Mouse (Mus musculus) fibroblast of lung, adult 2 months (primary cell): ENCODE results near the gene Plch2.

ENCODE experiments used
- DNase-seq: peaks from one replicate; pipeline ENCODE4 v3.0.0-alpha.2; 2011; ENCODE audit warnings: low read depth

Gene Plch2

DNA sequence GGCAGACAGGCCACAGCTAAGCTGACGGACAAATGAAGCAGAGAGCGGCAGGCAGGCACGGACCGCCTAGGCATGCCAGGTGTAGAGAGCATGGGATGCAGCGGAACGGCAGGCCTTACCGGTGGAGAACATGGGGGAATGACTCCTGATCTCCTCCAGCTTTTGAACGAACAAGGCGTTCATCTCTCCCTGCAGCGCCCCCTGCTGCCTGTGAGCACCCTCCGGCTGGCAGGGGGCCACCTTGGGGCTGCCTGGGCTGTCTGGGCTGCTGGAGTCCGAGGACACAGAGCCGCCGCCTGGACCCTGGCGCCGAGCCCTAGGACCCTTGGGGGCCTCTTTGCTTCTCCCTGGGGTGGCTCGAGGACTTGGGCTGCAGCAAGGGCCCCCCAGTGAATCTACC, 70.5 kb downstream of the Plch2 start:
- DNase-seq = no peak

DNA sequence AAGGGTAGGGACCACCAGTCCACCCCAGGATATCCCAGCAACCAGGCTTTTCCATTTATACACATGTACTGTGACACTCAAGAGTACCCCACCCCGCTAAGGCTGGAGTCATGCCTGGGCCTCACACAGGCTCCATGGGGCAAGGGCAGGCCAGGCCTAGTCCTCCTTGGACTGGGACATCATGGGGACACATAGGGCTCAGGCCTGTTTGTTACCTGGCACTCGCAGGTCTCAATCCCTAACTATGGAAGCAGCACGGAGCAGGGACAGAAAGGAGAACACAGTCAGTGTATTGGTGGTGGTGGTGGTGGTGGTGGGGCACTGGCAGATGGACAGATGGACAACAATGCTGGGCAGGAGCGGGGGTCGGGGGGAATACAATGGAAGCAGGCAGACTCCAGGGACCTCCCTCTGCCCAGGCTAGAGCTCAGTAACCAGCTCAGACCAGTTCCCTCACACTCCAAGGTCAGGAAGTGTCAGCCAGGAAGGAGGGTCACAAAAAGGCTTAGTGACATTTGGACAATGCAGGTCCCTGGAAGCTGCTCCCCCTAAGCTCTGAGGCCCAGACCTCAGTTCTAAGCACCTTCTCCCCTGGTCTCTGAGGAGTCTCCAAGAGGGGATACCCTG, 71.3 kb downstream of the Plch2 start:
- no peak for DNase-seq

DNA sequence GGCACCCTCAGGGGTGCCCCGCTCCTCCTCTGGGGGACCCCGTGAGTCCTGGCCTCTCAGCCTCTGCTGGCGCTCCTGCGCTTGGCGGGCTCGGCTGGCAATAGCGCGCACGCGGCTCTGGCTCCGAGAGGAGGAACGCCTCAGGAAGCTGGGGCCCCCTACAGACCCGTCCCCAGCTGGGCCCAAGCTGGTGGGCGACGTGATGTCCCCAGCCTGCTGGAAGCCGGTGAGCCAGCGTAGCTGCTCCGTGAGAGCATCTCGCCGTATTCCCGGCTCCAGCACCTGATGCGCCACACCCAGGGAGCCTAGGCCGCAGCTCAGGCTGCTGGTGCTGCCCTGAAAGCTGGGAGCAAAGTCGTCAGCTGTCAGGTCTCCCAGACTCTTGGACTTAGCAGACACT, 72.8 kb downstream of the Plch2 start:
- DNase-seq = no peak

DNA sequence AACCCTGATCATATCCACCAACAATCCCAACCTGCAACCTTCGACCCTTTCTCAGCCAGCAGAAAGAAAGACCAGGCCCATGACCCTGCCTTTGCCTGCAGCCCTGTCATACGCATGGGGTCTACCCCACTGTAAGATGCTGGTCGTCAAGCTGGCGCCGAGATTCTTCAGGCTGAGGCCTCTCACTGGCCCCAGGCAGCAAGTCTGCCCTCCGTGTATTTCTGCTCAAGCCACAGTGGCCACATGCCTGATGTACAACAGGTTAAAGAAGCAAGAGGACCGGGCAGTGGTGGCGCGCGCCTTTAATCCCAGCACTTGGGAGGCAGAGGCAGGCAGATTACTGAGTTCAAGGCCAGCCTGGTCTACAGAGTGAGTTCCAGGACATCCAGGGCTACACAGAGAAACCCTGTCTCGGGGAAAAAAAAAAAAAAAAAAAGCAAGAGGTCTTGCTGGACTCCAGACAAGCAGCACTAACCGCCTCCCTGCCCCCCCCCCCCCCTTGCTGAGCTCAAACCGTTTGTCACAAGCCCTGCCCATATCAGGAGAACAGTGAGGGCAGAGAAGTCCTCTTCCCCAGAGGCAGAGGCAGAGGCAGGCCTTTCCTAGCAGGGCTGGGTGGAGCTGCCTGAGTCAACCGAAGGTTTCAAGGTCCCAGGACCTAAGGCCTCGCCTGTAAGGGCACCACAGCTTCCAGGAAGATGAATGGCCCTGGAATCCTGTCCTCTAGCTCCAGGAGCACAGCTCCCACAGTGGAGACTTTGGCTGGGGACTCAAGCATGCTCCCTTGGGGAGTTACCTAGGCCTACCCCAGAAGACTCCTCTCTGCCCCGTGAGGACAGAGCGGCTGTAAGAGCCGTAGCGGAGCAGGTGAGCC, 74.1 kb downstream of the Plch2 start:
- DNase-seq = no peak

DNA sequence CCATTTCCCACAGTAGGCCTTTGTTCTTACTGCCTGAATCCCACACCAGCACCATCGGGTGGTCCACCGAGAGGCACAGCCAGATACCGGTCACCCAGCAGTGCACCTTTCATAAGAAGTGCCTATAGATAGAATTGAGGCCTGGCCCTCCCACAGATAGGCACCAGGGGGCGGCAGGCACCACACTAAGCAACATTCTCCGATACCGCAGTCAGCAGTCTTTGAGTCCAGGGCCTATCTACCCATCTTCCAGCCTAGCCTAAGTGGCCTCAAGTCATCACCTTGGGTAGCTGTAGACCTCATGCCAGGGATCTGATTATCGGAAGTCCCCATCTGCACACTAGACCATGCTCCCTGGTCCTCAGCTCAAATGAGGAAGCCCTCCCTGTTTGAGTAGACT, 75.1 kb downstream of the Plch2 start:
- no peak for DNase-seq

DNA sequence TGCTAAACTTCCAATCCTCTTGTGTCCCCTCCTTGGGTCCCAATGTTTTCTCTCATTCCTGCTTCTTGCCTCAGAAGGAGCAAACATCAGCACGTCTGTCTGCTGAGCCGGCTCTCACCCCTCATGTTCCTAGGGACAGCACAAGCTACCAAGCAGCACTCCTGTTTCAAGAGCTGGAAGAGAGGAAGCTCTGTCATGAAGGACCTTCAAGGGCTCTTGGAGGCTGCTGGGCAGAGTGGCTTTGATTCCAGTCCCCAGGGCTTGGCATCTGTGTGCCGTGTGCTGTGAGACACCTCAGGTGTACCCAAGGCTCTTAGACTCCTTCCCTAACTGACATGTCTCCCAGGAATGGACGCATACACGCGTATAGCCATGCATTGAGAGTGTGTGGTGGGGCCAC, 75.5 kb downstream of the Plch2 start:
- no peak for DNase-seq

DNA sequence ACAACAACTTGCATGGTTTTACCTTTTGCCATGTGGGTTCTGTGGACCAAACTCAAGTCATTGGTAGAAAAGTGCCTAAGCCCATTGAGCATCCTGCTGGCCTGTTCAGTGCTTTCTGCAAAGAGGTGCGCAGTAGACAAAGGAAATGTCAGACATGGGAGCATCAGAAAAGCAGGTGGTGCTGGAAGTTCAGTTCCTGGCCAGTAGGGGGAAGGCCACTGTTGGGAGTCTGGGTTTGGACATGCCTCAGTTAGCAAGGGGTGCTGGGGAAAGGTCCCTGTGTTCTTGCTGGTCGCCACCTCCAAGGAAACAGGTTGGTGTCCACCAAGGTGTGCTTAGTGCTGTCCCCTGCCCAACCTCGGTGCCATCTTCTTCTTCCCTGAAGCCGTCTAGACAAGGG, 76.5 kb downstream of the Plch2 start:
- no peak for DNase-seq

DNA sequence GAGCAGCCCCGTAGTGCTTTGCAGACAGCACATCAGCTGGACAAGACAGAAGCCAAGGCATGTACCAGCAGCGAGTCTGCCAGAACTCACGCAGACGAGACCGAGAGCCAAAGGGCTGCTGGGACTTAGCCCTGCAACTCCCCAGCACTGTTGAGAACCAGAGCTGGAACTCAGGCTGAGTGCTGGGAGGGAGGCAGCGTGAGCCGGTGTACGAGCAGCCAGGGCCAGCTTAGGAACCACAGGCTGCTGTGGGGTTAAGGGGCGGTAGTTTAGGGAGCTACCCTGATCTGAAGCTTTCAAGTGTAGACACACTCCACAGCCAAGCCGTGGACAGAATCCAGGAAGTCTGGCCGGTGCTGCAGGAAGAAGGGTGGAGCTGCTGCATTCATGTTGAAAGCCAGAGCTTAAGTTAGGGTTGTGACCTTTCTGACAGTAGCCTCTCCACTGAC, 82.4 kb downstream of the Plch2 start:
- no peak for DNase-seq

DNA sequence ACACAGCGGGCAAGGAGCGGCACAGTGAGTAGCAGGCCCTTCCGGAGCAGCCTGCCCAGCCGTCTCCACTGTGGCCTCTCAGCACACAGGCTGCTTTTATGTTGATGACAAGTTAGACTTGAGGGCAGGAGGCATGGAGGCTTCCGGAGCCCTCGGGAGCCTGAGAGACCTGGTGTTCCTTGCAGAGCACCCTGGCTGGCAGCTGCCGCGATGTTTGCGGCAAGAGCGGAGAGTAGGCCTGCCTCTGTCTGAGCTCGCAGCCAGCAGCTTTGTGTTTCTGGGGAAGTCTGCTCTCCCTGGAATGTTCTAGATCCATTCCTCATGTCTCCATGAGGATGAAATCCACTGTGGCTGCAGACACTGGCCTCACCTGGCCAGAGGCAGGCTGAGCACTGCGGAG, 84.0 kb downstream of the Plch2 start:
- no peak for DNase-seq

DNA sequence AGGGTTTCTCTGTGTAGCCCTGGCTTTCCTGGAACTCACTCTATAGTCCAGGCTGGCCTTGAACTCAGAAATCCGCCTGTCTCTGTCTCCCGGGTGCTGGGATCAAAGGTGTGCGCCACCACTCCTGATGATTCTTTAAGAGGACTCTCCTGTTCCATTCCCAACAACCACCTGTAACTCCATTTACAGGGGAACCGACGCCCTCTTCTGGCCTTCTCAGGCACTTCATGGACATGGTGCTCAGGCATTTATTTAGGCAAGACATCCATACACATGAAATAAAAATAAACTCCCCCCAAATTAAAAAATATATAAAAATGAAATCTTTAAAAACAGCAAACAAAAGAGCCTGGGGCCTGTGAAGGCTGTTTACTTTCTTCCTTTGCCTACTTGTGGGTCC, 89.4 kb downstream of the Plch2 start:
- no peak for DNase-seq

DNA sequence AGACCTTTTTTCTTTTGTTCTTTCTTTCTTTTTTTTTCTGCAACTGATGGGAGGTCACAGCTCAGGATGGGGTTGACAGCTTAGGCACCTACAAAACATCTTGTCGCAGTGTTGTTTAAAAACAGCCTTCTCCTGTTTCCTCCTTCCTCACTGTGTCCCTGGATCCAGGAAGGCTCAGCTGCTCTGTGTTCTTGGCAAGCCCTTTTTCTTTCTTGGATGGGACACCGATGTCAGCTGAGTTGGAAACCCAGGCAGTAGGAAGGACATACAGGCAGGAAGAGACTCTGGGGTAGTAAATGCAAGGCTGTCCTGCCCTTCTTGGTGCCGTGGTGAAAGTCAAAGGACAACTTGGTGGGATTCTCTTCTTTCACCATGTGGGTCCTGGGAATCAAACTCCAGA, 90.7 kb downstream of the Plch2 start:
- DNase-seq = no peak

DNA sequence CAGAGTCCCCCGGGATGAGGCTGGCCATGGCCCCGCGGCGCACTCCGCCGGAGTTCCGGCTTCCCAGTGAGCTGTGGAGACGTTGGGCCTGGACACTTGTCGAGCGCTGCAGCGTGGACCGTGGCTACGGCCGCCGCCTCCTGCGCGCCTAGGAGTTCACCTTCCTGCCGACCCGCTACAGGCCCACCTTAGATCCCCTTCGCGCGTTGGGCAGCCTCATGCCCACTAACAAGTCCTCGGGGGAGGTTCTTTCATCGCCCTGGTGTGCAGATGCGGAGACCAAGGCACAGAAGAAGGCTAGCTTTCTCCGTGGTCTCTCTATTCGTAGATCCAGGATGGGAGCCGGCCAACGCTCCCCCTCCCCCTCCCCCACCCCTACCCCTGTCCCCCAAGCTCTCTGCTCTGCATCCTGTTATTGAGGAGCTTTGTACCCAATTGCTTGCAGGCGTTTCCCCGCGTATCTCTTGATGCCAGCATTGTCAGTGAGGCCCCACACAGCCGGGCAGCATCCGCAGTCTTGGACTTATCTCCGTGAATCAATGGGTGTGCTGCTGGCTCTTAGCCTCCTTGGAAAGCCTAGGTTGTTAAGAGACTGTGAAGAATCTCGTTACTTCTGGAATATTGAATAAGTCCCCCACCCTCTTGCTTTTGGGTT, 91.9 kb downstream of the Plch2 start:
- no peak for DNase-seq

DNA sequence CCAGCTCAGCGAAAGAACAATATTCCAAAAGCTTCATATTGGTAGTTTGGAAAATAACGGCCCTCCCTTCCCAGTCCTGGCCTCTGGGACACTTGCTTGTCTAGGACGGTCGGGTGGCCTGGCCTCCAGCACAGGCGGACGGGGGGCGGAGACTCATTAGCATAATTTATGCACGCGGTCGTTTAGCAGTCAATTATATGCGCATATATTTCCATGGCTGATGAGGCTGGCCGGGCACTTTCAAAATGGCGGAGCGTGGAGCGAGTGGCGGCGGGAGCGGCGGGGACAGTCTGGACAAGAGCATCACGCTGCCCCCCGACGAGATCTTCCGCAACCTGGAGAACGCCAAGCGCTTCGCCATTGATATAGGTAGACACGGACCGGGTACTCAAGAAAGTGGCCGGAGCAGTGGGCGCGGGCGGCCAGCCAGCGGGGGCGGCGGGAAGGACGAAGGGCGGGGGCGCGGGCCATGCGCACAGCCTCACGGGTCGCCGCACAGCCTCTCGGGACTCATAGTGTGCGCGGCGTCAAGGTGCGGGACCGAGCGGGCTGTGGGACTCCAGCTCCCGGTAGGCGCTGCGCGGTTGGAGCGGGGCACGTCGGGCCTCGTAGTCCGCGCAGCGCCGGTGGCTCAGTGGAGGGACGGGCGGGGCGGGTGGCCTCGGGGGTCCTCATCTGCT, 92.5 kb downstream of the Plch2 start, which contains the start of gene Pank4:
TSS of gene Pank4 (plus strand) at position 223 of the 680 bp plus-strand sequence.
- no peak for DNase-seq

DNA sequence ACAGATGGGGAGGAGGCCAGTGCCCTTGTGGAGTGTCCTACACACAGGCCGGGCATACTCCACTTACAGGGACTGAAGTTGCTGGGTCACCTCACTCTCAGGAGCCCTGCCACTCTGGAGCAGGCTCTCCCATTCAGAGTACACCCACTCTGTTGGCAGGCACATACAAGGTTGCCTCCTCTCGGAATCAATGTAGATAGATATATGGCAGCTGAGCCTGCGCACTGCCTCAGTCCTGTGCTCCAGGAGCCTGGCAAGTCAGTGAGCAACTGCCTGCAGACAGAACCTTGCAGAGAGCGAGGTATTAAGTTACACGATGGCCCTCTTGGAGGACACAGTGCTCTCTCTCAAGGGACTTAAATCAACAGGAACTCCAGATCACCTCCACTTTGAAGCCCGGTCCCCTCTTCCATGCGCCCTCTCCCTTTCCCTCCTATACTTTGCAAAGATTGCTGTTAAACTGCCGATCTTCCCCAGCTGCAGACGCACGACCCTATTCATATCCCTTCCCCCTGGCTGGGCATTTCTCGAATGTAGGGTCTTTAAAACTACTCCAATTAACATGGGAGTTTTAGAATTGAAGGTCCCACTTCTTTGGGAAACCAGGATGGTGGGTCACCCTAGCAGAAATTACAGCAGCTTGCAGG, 93.3 kb downstream of the Plch2 start:
- no peak for DNase-seq

DNA sequence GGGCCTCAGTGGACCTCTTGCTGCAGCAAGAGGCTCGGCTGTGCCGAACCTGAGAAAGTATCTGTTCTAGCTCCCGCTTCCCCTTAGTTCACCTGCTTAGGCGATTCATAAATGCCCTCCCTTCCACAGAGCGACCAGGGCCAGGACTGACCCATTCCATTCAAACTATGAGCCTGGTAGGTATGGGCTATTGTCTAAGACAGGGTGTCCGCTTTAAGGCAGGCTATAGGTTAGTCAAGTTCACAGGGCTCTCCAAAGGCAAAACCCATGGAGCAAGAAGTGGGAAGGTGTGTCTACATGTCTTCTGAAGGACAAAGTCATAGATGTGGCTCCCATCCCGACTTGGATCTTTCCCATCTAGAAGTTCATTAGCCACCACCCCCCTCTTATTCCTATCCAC, 93.9 kb downstream of the Plch2 start:
- DNase-seq = no peak

DNA sequence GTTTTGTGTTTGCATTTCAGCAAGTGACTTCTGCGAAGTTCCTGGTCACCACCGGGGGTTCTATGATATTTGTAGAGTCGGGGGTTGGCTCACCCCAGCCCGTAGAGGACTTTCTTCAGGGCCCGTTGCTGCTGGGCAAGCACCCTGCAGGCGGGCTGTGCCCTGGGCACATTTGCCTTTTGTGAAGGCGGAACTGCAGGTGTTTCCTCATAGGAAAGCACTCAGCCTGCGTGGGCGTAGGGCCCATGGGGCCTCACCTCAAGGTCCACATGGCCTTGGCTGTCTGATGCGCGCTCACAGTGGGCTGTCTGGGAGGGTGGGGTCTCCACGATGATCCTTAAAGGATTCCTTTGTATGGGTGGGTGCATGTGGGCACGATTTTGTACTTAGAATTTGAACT, 94.7 kb downstream of the Plch2 start:
- no peak for DNase-seq

DNA sequence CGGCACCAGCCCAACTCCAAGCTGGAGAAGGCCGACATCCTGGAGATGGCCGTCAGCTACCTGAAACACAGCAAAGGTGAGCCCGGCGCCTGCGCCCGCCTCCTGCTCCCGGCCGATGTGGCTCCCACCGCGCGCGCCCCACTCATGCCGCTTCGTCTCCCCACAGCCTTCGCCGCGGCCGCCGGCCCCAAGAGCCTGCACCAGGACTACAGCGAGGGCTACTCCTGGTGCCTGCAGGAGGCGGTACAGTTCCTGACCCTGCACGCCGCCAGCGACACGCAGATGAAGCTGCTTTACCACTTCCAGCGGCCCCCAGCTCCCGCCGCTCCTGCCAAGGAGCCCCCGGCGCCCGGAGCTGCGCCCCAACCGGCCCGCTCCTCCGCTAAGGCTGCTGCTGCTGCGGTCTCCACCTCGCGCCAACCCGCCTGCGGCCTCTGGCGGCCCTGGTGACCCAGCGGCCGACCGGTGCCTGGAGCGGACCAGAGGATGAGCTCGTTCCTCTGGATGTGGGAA, 95.3 kb downstream of the Plch2 start:
- DNase-seq = no peak

DNA sequence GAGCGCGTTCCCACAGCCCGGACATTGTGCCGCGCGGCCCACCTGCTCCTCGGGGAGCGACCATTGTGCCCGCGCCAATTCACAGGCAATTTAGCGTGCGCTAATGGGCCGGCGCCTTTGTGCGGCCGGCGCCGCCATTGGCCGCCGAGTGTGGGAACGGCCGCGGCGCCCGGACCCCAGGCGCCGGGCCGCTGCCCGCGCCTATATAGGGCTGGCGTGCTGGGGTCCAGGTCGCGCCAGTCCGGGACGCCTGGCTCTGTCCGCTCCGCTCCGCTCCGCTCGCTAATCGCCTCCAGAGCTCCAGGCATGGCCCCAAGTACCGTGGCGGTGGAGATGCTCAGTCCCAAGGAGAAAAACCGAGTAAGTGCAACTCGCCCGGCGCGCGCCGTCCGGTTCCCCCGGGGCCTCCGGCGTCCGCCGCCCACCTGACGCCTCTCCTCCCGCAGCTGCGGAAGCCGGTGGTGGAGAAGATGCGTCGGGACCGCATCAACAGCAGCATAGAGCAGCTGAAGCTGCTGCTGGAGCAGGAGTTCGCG, 95.8 kb downstream of the Plch2 start, which contains the start of gene Hes5:
TSS of gene Hes5 (plus strand) at position 234 of the 536 bp plus-strand sequence.
- no peak for DNase-seq

DNA sequence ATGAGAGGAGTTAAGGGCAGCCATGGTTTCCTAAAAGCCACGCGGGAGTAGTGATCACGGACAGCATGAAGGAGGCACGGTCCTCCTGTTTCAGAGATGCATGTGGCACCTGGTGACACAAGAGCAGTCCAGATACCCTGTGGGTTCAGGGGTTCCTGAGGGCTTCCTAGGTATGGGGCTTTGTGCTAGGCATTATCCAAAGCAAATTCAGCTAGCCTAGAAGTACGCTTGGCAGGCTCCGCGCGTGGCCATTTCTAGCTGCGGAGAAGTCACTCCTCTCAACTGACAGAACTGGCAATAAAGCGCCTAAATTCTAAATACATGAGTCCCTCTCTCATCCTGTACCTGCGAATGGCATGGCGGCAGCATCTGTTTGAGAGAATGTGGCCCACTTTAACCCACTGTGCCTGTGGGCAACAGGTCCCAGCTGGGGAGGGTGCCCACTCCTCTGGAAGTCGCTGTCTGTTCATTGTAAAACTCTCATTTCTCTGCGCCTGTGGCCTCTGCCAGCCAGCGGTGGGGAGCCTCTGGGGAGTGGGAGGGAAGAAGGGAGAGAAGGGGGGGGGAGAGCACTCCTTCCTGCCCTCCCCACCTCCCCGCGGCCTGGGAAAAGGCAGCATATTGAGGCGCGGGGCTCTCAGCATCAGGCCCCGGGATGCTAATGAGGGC, 96.4 kb downstream of the Plch2 start:
- no peak for DNase-seq

DNA sequence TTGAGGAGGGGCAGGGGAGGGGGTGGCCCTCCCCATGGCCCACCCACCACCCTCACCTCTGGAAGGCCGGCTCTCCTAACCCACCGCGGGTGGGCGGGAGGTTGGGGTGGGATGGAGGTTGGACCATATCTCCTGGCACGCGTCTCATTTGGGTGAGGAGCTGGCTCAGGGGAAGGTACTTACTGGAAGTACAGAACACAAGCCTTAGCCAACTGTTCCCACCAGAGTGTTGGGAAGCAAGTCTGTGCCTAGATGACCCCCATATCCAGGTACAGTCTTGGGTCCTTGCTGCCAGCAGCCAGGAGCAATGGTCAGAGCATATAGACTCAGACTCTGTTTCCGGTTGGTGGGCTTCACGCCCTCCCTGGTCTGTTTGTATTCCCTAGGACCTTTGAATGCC, 98.0 kb downstream of the Plch2 start:
- DNase-seq = no peak

DNA sequence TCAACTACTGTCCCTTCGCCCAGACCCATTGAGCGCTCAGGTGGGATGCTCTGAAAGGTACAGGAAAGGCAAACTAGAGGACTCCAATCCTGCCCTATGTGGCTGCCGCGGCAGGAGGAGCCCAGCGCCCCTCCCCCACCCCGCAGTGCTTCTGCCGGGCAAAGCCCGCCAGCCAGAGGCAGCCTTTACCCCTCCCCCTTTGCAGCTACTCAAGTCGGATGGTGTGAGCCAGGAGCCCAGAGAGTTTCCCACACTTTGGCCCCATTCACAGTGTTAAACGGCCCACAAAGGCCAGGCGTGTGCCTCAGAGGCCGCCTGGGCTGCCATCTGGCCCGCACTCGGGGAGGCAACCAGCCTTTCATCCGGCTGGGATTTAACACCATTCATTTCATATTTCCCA, 98.4 kb downstream of the Plch2 start:
- no peak for DNase-seq
